Mouse (Mus musculus) lung, adult 2 months (tissue): ENCODE results near the gene Eps15l1.

Experiments used
- CTCF ChIP-seq: fragments of 200-500 bp; IDR thresholded peaks from 2 replicates; pipeline ENCODE4 v1.5.1; 2011; ENCODE audit warnings: mild to moderate bottlenecking, low read length, control low read depth; ENCODE audit not compliant: insufficient read depth
- POLR2A ChIP-seq: fragments of 200-500 bp; IDR thresholded peaks from 2 replicates; pipeline ENCODE4 v1.6.1; 2011; ENCODE audit warnings: low read depth, mild to moderate bottlenecking, control low read depth, low read length, borderline replicate concordance; ENCODE audit errors: extremely low read depth

DNA sequence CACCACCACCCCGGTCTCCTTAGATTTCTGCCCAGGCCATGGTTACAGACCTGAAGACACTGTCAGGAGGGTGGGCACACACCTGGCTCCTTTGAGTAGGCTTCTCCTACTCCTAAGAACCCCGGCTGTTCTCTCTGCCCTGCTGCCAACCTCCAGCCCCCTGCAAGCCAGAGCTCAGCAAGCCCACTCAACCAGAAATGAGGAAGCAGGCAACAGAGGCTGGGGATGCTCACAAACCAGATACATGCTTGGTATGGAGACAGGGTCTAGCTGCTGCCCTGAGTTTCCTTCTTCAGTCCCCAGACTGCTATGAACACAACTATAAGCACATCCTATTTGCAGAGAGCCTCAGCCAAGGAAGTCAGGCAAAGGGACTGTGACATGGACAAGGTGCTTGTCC lies 73.1 kb downstream of the Eps15l1 start:
- TF ChIP-seq CTCF (no peak), POLR2A (no peak)
